Mouse (Mus musculus): ENCODE measurements at regions not wholly inside any gene's neighbourhood (a gene's known extent, or its start where the extent isn't known, plus 50 kb on each side); places are given as distances from the start of the nearest gene placed in this dataset.

DNA sequence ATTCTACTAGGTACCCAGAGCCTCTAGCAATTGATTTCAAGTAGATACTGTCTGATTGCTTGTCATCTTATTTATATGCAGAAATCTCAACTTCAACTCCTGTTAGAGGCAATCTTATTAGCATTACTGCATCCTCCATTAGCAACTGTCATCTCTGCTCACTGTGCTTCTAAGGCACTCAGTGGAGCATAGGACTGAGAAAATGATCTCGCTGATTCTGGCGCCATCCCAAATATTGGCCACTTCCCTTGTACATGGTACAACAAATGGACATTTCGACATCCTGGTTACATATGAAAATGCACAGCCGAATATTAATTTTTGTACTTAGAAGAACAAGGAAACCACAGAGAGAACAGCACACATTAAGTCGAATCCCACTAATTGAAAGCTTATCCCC is 329.7 kb upstream of the G2e3 start:
- no peak for TF ChIP-seq CTCF (IDR thresholded peaks at IDR 0.05; ENCODE audit: borderline replicate concordance, extremely low read depth, insufficient read depth, insufficient read length)
- TF ChIP-seq POLR2A (IDR thresholded peaks at IDR 0.05; ENCODE audit: borderline replicate concordance, extremely low read depth, insufficient read depth, insufficient read length, poor library complexity, severe bottlenecking): no peak

Measured in brain, embryonic 14.5 days (tissue).